Mouse (Mus musculus) common myeloid progenitor, adult 5-6 weeks (primary cell): ENCODE measurements around the gene Palld. TPM values are rescaled to one million over a fixed set of nuclear protein-coding genes. Genes with fewer than 3 reads are reported as not detected.

Experiments
- ATAC-seq: replicated peaks from 2 replicates; pipeline ENCODE4 v1.8.0; 2016; ENCODE audit warnings: low read depth, mild to moderate bottlenecking, moderate TSS enrichment, inconsistent platforms; ENCODE audit not compliant: poor library complexity, severe bottlenecking
- total RNA-seq: library from RNA; stranded (forward); fragments of 200-1000, 187-1606 nt; gene quantifications from 2 replicates; pipeline ENCODE4 v1.2.3, GENCODE M21; 2017

Gene Palld
- total RNA-seq, 1 experiment from 2014 or later: 0.46 TPM

DNA sequence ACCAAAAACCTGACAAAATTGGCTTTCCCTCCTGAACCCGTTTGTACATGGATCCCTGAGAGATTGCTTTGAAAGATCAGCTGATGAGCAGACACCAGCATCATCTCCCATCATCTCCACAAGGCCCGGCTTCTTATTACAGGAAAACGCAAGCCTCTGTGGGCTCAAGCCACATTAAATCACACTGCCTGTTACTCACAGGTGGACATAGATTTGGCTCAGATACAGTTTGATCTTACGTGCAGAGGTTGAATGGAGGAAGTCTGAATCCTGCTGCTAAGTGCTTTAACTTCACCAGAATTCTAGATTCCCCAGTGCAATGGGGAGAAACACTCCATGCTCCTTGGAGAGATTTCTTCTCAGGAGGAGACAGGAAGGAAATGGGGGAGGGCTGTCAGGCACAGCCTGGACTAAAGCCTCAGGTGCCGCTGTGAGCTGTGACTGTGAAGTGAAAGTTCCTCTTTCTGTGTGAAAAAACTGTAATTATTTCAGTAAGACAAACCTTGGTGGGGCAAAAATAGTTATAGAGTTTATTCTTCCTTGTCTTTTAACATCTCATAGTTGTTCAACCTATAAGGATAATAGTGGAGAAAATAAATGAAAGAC is 121.7 kb downstream of the Palld start:
- ATAC-seq: peak; percentile 81

GRCm38 (mm10) chr8:61778194-61778593 is 124.3 kb downstream of the Palld start:
- ATAC-seq: peak; percentile 57

DNA sequence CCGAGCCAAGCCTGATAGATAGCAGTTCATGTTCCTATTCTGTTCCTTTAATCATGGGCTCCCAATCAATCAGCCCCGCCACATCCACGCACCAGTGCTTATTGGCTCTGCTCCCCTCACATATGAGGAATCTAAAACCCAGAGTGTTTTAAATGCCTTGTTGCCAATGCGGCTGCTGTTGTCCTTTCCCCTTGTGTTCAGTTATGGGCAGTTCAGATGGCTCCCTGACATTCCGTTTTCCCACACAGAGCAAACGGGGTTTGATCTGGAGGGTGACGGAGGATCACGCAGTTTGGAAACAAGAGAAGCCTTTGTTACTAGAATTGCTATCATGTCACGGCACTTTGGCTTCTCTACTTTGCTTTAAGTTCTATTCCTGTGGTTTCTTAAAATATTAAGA is 125.9 kb downstream of the Palld start:
- no peak for ATAC-seq

DNA sequence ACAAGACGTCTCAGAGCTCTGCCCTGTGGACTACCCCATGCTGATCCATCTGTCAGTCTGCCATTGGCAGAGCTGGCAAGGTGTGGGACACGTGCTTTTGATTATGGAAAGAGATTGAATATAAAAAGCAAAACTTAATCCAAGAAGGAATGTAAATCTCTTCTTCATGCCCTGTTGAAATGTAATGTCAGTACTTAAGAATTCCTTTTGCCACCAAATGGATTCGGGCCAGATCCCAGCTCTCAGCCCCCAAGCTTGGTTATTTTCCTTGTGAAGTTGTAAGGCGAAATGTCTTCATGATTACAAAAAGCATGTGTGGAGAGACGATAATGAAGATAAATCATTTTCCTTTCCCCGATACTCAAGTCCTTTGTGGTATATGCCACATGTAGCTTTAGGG is 126.6 kb downstream of the Palld start:
- no peak for ATAC-seq

DNA sequence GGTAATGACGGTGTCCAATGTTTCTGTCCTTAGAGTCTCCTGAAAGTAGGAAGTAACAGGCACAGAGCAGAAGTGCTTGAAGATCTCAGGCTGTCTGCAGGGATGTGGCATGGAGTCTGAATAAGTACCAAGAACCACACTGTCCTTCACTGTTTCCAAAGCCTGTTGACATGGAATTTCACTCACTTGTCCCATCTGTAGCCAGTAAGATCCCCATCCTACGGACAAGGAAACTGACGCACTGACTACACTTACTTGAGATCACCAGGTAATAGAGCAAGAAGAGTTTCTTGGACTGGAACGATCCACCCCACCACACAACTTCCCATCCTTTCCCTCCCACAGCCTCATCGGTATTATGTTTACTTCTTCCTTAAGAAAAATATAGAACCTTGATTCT is 128.3 kb downstream of the Palld start:
- no peak for ATAC-seq

- ATAC-seq: no peak
These were observed 128.8 kb downstream of the Palld start for GRCm38 (mm10) chr8:61773595-61774088.

DNA sequence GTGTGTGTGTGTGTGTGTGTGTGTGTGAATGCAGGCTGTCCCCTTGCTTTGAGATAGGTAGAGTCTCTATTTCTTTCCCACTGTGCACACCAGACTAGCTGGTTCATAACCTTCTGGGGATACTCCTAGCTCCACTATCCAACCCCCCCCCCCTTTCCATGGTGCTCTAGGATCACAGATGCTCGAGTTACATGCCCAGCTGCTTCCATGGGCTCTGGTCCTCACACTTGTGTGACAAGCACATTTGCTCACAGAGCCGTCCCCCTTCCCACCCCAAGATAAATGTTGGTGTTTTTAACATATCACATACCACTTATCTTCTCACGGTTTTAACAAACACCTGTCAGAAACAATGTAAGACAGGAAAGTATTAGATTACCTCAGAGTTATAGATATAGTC is 131.2 kb downstream of the Palld start:
- ATAC-seq: no peak

DNA sequence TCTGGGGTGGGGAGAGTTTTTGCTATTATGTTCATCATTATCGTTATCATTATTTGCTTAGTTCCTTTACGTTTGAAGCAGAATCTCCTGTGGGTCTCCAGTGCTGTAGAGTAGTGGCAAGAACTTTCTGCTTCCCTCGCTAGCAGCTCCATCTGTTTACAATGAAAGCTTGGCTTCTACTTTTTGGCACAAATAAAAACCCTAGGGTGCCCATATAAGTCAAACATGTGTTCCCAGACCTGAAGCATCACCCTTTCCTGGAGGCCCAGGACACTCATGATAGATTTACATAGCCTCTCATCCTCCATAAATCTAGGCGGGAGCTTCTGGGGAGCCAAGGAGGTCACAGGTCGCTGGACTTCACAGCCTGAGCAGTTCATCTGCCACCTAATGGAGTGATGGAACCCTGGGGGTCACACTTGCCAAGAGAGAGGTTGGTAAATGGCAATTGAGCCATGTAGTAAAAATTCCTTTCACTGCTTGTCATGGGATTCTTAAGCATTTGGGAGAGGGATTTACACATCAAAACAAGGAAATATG is 133.1 kb downstream of the Palld start:
- no peak for ATAC-seq

DNA sequence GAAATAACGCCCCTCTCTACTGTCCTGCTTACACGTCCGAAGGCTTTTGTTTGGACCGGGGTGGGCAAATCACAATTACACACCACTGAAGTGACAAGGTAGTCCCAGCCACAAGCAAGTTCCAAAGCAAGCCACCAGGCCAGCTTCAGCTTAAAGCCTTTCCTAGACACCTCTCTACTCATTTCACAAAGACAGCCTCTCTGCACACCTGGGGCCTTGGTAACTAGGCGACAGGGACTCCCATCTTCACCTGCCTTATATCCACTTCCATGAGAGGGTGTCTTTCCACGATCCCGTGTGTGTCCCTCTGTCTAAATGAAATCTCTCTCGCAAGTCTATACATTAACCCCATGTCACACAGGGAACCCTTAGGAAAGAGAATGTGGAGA is 142.3 kb downstream of the Palld start:
- ATAC-seq: no peak

GRCm38 (mm10) chr8:61759327-61760189 is 142.9 kb downstream of the Palld start:
- peak; percentile 85 for ATAC-seq

GRCm38 (mm10) chr8:61758686-61759326 is 143.7 kb downstream of the Palld start:
- ATAC-seq: no peak

DNA sequence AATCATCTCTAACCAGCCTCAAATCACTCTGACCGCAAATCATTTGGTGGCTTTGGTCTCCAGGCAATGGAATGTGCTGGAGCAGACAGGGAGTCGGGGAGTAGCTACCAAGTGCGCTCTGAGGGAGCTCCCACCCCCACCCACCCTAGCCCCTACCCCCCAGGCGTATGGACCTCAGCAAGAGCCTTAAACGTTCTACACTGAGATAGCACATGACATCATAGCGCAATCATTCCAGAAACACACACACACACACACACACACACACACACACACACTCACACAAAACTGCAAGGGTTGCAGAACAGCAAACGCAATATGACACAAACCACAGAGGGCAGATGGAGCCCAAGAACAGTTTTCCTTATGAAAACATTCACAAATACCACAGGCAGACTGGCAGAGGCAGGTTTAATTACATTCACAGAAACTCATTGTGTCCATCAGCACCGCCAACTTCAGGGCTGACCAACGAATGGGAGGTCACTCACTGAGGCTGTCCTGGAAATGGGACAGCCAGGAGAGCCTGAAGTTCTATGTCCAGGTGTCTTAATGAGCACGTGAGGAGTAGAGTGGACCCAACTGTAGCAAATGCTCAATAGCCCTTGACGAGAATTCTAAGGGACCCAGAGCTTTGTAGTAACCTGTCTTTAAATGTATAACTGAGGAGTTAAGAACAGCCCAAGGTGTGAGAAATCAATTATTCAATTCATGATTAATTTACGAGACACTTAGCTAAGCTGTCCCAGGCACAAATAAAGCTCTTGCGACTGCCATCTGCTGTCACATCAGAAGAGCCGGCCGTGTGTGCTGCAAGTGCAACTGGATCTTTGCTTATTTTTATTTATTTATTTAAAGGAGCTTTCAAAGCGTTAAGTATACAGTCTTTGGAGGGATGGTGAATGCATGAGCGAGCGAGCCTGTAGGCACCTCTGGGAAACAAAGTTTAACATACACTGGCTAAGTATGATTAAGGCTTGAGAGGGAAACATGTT is 145.2 kb downstream of the Palld start:
- ATAC-seq: no peak

DNA sequence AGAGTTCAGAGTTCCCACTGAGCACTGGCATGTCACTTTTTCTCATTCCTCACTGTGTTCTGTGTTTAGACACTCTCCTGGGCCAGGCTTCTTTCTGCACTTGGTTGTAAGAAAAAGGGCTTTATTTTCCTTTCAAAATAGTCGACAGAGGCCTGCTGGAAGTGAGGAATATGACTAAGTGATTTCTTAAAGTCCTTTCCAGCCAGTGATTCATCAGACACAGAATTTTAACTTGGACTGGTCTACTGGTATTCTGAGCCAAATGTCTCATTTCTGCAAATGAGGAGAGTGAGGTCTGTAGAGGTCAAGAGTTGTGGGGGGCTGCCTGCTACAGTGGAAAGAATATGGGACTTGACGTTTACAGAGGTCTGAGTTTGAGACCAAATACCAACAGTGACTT is 147.3 kb downstream of the Palld start:
- ATAC-seq: no peak

GRCm38 (mm10) chr8:61747070-61747469 is 155.4 kb downstream of the Palld start:
- no peak for ATAC-seq

- peak; percentile 79 for ATAC-seq
These were observed 157.1 kb downstream of the Palld start for GRCm38 (mm10) chr8:61745181-61745980.

GRCm38 (mm10) chr8:61743764-61744562 is 158.5 kb downstream of the Palld start:
- ATAC-seq: no peak

- no peak for ATAC-seq
These were observed 165.0 kb downstream of the Palld start for GRCm38 (mm10) chr8:61737465-61737864.

DNA sequence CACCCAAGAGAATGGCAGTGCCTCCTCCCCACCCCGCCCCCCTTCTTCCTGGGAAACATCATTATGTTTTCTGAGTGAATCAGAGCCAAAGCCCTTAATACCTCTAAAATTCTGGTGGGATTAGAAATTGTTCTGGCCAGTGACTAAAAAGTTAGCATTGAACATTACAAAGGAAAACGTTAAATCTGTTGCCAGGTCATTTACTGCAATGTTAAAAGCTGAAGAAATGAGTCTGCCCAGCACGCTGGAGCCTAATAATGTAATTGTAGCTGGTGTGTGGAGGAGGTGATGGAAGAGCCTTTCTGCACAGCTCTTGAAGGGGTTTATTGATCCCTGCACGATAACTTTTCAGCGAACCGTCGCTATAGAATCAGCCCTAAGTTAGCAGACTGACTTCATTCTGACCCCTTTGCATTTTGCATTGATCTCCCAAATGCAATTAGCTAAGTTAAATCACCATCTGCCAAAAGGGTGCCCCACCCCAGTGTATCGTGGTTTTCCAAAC is 165.7 kb downstream of the Palld start:
- ATAC-seq: no peak
